Mouse (Mus musculus) midbrain, postnatal 0 days (tissue): ENCODE data around the gene Zfp553. TPM values are rescaled to one million over a fixed set of nuclear protein-coding genes. Genes with fewer than 3 reads are reported as not detected.
A peak's percentile ranks its signal among the peaks of the same experiment; 100 is the strongest.

ENCODE experiments used
- ATAC-seq: fragments of 200-750 bp; cut with Nextera tagmentation; 2 replicates; pipeline ENCODE4 v1.8.0; 2017; ENCODE audit warnings: moderate number of reproducible peaks, mild to moderate bottlenecking, moderate TSS enrichment, moderate library complexity; ENCODE audit not compliant: low FRiP score
- DNase-seq: peaks from one replicate; pipeline ENCODE4 v3.0.0-alpha.2; 2015; ENCODE audit warnings: low spot score
- H3K27ac ChIP-seq: fragments of 300-500 bp; sonication (generic); 2 replicates; pipeline ENCODE4 v1.5.1; 2014; ENCODE audit warnings: low read depth, mild to moderate bottlenecking, low read length, mixed read lengths
- H3K27me3 ChIP-seq: fragments of 300-500 bp; sonication (generic); 2 replicates; pipeline ENCODE4 v1.6.1; 2014; ENCODE audit warnings: low read length, control low read depth, mixed read lengths; ENCODE audit not compliant: insufficient read depth
- H3K36me3 ChIP-seq: fragments of 300-500 bp; sonication (generic); 2 replicates; pipeline ENCODE4 v1.6.1; 2014; ENCODE audit warnings: low read length, control low read depth, mixed read lengths; ENCODE audit not compliant: insufficient read depth
- H3K4me1 ChIP-seq: fragments of 300-500 bp; sonication (generic); 2 replicates; pipeline ENCODE4 v1.6.1; 2014; ENCODE audit warnings: mild to moderate bottlenecking, control low read depth, antibody characterized with exemption, low read length, mixed read lengths; ENCODE audit not compliant: insufficient read depth
- H3K4me2 ChIP-seq: fragments of 300-500 bp; sonication (generic); 2 replicates; pipeline ENCODE4 v1.6.1; 2014; ENCODE audit warnings: low read depth, mild to moderate bottlenecking, low read length, mixed read lengths; ENCODE audit not compliant: poor library complexity, severe bottlenecking
- H3K4me3 ChIP-seq: fragments of 300-500 bp; sonication (generic); 2 replicates; pipeline ENCODE4 v1.5.1; 2014; ENCODE audit warnings: low read depth, mild to moderate bottlenecking, low read length, moderate library complexity
- H3K9ac ChIP-seq: fragments of 300-500 bp; sonication (generic); replicated peaks from 2 replicates; pipeline ENCODE4 v1.6.1; 2014; ENCODE audit warnings: mild to moderate bottlenecking, low read length, moderate library complexity, mixed read lengths; ENCODE audit not compliant: poor library complexity, severe bottlenecking
- H3K9me3 ChIP-seq: fragments of 300-500 bp; sonication (generic); 2 replicates; pipeline ENCODE4 v1.6.1; 2016; ENCODE audit warnings: low read length, control low read depth
- CTCF ChIP-seq: IDR thresholded peaks from 2 replicates; pipeline ENCODE4 v1.5.1; 2016; ENCODE audit warnings: antibody characterized with exemption, mild to moderate bottlenecking
- WGBS: fragments of 180-500 bp; shearing (Covaris S2); extraction: QIAGEN DNeasy Blood & Tissue Kit; methylation state at CpG from one replicate; pipeline ENCODE4 v1.1.7; 2014; 5-methylcytosine and 5-hydroxymethylcytosine counted together
- polyA plus RNA-seq: library from polyadenylated mRNA; unstranded; fragments of >200 nt; fragmentation: Nextera tagmentation; extraction: Ambion mirVana; gene quantifications from 2 replicates; pipeline ENCODE4 v1.2.1, GENCODE M21; 2015
- total RNA-seq: library from RNA; depleted of rRNA; stranded (reverse); fragments of >200 nt; gene quantifications from 2 replicates; pipeline ENCODE4 v1.2.3, GENCODE M21; 2014; rRNA removed

Gene Zfp553
- 37.4 and 39.6 TPM in 2 replicates for total RNA-seq
- 32.3 TPM in 2 replicates for polyA plus RNA-seq

DNA sequence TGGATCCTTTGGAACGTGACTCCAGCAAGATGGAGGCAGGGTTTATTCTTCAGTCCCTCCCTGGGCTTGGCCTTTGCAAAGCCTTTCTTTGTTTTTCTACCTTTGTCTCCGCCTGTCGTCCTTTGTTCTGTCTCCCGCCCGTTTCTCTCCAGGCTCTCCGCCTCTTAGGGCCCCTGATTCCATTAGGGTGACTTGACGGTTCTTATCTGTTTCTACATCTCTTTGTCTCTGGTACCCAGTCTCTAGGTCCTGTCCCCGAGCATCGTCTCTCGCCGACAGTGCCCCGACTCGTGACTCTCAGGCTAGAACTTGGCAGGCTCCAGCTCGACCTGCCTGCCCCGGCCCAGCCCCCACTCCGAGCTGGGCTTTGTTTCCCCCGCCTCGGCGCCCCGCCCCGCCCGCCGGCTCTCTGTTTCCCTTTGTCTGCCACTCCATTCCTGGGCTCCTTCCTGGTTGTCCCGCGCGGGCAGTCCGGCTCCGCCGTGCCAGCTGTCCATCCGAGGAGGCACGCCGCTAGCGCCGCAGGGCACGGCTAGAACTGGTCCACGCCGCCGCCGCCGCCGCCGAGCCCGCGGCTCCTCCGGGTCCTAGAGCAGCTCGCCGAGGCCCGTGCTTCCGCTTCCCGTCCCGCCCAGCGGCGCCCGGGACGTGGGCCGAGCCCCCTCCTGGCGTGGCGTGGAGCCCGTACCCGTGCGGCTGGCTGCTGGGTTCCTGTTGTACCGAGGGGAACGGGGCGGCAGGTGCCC is at the start of gene Zfp553, which contains the start of gene Sept1:
TSS of gene Zfp553 (plus strand) at position 440 of the 746 bp plus-strand sequence.
TSS of gene Sept1 (minus strand) at position 509 of the 746 bp plus-strand sequence.
- under 1% methylated on average over 61 of the region's 64 CpGs for WGBS
- H3K4me1 ChIP-seq = peaks cover 17% of the 10 kb centered on the region
- ATAC-seq (peak; percentile 90), DNase-seq (peak; percentile 94)
- H3K4me2 ChIP-seq = peak within 1 kb of the TSS; percentile 68
- no peaks in the 10 kb centered on the region for H3K9me3 ChIP-seq
- no peaks in the 10 kb centered on the region for H3K27me3 ChIP-seq
- no peak for TF ChIP-seq CTCF
- H3K27ac ChIP-seq = peak within 1 kb of the TSS; percentile 99
- H3K9ac ChIP-seq = peak within 1 kb of the TSS; percentile 97
- peak within 1 kb of the TSS; percentile 96 for H3K4me3 ChIP-seq
- H3K36me3 ChIP-seq = peaks cover 17% of the 10 kb centered on the region

DNA sequence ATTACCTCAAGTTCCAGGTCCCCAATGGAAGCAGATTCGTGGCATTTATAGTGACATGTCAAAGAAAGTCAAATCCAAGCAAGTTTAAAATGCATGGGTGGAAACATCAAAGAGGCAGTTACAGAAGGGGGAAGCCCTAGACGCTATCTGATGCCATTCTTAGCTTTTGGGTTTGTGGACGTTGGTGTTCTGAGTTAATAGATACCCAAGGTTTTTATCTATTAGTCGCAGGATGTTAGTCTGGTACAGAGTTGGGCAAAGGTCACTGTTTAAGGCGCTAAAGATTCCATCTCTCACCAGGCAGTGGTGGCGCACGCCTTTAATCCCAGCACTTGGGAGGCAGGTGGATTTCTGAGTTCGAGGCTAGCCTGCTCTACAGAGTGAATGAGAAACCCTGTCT is 49.5 kb upstream of the Zfp553 start:
- no peak for ATAC-seq
- no peaks in the 10 kb centered on the region for H3K36me3 ChIP-seq
- TF ChIP-seq CTCF = no peak
- no peaks in the 10 kb centered on the region for H3K27me3 ChIP-seq
- no peak overlapping the region for H3K9ac ChIP-seq
- no peaks in the 10 kb centered on the region for H3K9me3 ChIP-seq
- 81% methylated on average over 8 of the region's 8 CpGs for WGBS
- DNase-seq = no peak
- H3K27ac ChIP-seq = no peak overlapping the region
- H3K4me3 ChIP-seq = no peak overlapping the region
- H3K4me2 ChIP-seq = no peak overlapping the region
- no peaks in the 10 kb centered on the region for H3K4me1 ChIP-seq

DNA sequence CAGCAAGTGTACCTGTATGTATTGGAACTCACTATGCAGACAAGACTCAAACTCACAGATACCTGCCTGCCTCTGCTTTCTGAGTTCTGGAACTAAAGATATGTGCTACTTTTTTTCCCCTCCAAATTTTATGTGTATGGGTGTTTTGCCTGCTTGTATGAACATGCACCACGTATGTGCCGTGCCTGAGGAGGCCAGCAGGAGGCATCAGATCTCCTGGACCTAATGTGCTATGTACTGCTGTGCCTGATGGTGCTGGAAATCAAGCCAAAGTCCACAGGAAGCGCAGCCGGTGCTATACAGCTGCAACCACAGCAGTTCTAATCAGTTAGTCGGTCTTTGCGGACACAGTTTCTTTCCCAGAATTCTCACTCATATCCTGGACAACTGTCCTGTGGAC is 49.0 kb upstream of the Zfp553 start:
- H3K27me3 ChIP-seq = no peaks in the 10 kb centered on the region
- DNase-seq = no peak
- H3K27ac ChIP-seq = no peak overlapping the region
- 84% methylated on average over 6 of the region's 6 CpGs for WGBS
- no peaks in the 10 kb centered on the region for H3K9me3 ChIP-seq
- ATAC-seq = no peak
- no peak overlapping the region for H3K4me2 ChIP-seq
- TF ChIP-seq CTCF = peak; percentile 27; the same call in 1 of the 2 replicates
- no peak overlapping the region for H3K4me3 ChIP-seq
- H3K4me1 ChIP-seq = no peaks in the 10 kb centered on the region
- H3K9ac ChIP-seq = no peak overlapping the region
- H3K36me3 ChIP-seq = no peaks in the 10 kb centered on the region

DNA sequence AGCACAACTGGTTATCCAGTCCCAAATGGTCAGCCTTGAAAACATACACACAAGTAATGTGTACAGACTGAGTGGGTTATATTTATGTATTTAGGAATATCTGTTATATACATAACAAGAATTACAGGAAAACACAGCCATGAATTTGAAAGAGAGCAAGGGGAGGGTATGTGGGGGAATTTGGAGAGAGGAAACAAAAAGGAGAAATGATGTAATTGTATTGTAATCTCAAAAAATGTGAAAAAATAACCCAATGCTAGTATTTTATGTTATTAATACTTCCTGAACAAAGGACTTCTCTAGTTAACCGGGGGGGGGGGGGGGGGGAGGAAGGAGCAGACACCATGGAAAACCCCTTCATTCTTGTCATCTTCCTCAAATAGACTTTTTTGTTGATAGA is 48.1 kb upstream of the Zfp553 start:
- Histone ChIP-seq H3K4me1 (no peaks in the 10 kb centered on the region), H3K9ac (no peak overlapping the region), H3K9me3 (no peaks in the 10 kb centered on the region), H3K4me2 (no peak overlapping the region), H3K27me3 (no peaks in the 10 kb centered on the region), H3K36me3 (no peaks in the 10 kb centered on the region), H3K4me3 (no peak overlapping the region), H3K27ac (no peak overlapping the region)
- DNase-seq (no peak), ATAC-seq (no peak)
- TF ChIP-seq CTCF = no peak
- 57% methylated on average over 1 of the region's 1 CpGs for WGBS

DNA sequence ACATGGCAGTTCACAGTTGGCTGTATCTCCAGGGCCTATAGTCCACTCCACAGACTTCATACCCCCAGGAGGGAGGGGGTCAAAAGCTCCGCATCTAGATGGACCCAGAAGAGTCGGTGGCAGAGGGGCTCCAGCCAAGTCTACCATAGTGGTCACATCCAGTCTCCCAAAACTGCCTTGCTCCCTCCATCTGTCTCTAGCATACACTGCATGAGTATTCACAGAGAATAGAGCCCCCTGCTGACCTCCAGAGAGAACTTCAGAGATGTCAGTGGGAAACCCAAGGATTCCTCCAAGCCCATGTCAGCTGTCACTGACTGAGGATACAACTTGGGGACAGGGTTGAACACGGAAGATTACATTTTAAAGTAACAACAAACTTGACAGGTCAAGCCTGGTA is 47.3 kb upstream of the Zfp553 start:
- Histone ChIP-seq H3K27ac (no peak overlapping the region), H3K9me3 (no peaks in the 10 kb centered on the region), H3K4me2 (no peak overlapping the region), H3K36me3 (no peaks in the 10 kb centered on the region), H3K27me3 (no peaks in the 10 kb centered on the region), H3K4me1 (no peaks in the 10 kb centered on the region), H3K9ac (no peak overlapping the region), H3K4me3 (no peak overlapping the region)
- TF ChIP-seq CTCF = peak; percentile 66
- ATAC-seq (no peak), DNase-seq (peak; percentile 44)
- WGBS = 70% methylated on average over 3 of the region's 3 CpGs

DNA sequence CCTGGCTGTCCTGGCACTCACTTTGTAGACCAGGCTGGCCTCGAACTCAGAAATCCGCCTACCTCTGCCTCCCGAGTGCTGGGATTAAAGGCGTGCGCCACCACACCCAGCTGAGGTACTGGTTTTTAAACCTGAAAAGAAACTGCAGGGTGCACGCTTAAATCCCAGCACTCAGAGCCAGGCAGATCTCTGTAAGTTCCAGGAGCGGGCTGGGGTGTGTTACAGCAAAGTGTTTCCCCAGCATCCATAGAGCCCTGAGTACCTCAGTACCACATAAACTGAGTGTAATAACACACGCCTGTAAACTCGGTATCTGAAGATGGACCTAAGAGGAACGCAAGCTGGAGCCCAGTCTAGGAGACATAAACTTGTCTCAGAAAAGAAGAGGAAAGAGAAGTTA is 45.5 kb upstream of the Zfp553 start:
- ATAC-seq (no peak), DNase-seq (no peak)
- WGBS = 70% methylated on average over 10 of the region's 10 CpGs
- H3K36me3 ChIP-seq = peaks cover 8% of the 10 kb centered on the region; the same call in 1 of the 2 replicates
- no peaks in the 10 kb centered on the region for H3K4me1 ChIP-seq
- H3K9ac ChIP-seq = no peak overlapping the region
- H3K27me3 ChIP-seq = no peaks in the 10 kb centered on the region
- TF ChIP-seq CTCF = no peak
- H3K9me3 ChIP-seq = no peaks in the 10 kb centered on the region
- no peak overlapping the region for H3K4me3 ChIP-seq
- no peak overlapping the region for H3K27ac ChIP-seq
- no peak overlapping the region for H3K4me2 ChIP-seq
